Mouse (Mus musculus) liver, embryonic 11.5 days (tissue): Measurements from ENCODE around the gene Dpf2. TPM values are rescaled to one million over a fixed set of nuclear protein-coding genes. Genes with fewer than 3 reads are reported as not detected.

Experiments used
- ATAC-seq: fragments of 200-750 bp; cut with Nextera tagmentation; replicated peaks from 2 replicates; pipeline ENCODE4 v1.8.0; 2017; ENCODE audit warnings: moderate number of reproducible peaks, mild to moderate bottlenecking, moderate TSS enrichment, moderate library complexity; ENCODE audit not compliant: low FRiP score
- DNase-seq: peaks from one replicate; pipeline ENCODE4 v3.0.0-alpha.2; 2017; ENCODE audit warnings: low spot score
- H3K27ac ChIP-seq: fragments of 300-500 bp; sonication (generic); 2 replicates; pipeline ENCODE4 v1.5.1; 2014; ENCODE audit warnings: mild to moderate bottlenecking, low read depth, low read length, control low read depth
- H3K27me3 ChIP-seq: fragments of 300-500 bp; sonication (generic); replicated peaks from 2 replicates; pipeline ENCODE4 v1.6.1; 2014; ENCODE audit warnings: low read length, mixed read lengths; ENCODE audit not compliant: control insufficient read depth, insufficient read depth
- H3K36me3 ChIP-seq: fragments of 300-500 bp; sonication (generic); 2 replicates; pipeline ENCODE4 v1.6.1; 2014; ENCODE audit warnings: mild to moderate bottlenecking, low read length, moderate library complexity, mixed read lengths; ENCODE audit not compliant: control insufficient read depth, insufficient read depth
- H3K4me1 ChIP-seq: fragments of 300-500 bp; sonication (generic); replicated peaks from 2 replicates; pipeline ENCODE4 v1.6.1; 2014; ENCODE audit warnings: low read length, mixed read lengths; ENCODE audit not compliant: control insufficient read depth, insufficient read depth
- H3K4me2 ChIP-seq: fragments of 300-500 bp; sonication (generic); 2 replicates; pipeline ENCODE4 v1.6.1; 2014; ENCODE audit warnings: mild to moderate bottlenecking, control low read depth, moderate library complexity
- H3K4me3 ChIP-seq: fragments of 300-500 bp; sonication (generic); 2 replicates; pipeline ENCODE4 v1.5.1; 2014; ENCODE audit warnings: low read depth, low read length, control low read depth
- H3K9ac ChIP-seq: fragments of 300-500 bp; sonication (generic); 2 replicates; pipeline ENCODE4 v1.6.1; 2014; ENCODE audit warnings: low read depth, low read length, control low read depth
- H3K9me3 ChIP-seq: fragments of 300-500 bp; sonication (generic); 2 replicates; pipeline ENCODE4 v1.6.1; 2016; ENCODE audit warnings: low read length, inconsistent platforms, mixed read lengths; ENCODE audit not compliant: control insufficient read depth
- WGBS: fragments of 180-500 bp; shearing (Covaris S2); extraction: QIAGEN DNeasy Blood & Tissue Kit; methylation state at CpG from one replicate; pipeline ENCODE4 v1.1.7; 2014; 5-methylcytosine and 5-hydroxymethylcytosine counted together
- polyA plus RNA-seq: library from polyadenylated mRNA; unstranded; fragments of >200 nt; fragmentation: Nextera tagmentation; extraction: Ambion mirVana; gene quantifications from 2 replicates; pipeline ENCODE4 v1.2.1, GENCODE M21; 2014

Gene Dpf2
- polyA plus RNA-seq, 1 experiment from 2014 or later: 119 TPM

DNA sequence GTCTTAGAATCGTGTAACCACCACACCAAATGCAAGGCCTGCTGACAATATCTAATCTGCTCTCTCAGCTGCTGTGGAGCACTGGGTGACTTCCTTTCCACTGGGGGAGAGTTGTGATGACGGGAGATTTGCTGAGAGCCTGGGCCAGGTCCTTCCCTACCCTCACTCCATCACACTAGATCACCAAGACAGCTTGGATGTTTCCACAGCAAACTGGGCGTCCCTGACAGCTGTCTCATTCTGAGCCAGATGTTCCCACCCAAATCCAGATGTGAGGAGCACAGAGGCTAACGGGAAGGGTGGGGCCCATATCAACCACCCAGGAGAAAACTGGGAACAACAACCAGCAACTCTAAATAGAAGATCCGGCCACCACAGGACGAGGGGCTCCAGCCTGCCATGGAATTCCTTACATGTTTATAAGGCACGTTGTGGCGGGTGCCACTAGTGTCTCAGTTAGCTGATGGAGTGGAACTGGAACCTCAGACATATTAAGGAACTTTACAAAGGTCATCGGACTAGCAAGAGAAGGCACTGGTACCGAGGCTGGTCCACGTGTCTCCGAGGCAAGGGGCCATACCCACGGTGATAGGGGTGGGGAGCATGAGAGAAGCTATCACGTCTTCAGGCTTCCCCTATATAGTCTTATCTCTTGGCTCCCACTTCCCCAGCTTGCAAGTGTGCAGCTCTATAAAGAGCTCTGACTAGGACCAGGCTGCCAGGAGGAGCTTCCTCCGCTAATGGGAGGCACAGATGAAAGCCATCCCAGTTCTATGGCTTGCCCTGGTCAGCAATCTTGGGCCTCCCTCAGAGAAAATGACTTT is 9.5 kb upstream of the Dpf2 start:
- peak overlapping the region; percentile 24 for H3K4me3 ChIP-seq
- H3K9me3 ChIP-seq: no peaks in the 10 kb centered on the region
- H3K36me3 ChIP-seq: peaks cover 5% of the 10 kb centered on the region
- peak overlapping the region; percentile 47 for H3K9ac ChIP-seq
- peak overlapping the region; percentile 96 for H3K4me2 ChIP-seq
- H3K27ac ChIP-seq: peak overlapping the region; percentile 79
- 47% methylated on average over 15 of the region's 15 CpGs for WGBS
- peak; percentile 80 for ATAC-seq
- H3K4me1 ChIP-seq: peaks cover 32% of the 10 kb centered on the region
- H3K27me3 ChIP-seq: no peaks in the 10 kb centered on the region; the same call in 1 of the 2 replicates
- DNase-seq: no peak

DNA sequence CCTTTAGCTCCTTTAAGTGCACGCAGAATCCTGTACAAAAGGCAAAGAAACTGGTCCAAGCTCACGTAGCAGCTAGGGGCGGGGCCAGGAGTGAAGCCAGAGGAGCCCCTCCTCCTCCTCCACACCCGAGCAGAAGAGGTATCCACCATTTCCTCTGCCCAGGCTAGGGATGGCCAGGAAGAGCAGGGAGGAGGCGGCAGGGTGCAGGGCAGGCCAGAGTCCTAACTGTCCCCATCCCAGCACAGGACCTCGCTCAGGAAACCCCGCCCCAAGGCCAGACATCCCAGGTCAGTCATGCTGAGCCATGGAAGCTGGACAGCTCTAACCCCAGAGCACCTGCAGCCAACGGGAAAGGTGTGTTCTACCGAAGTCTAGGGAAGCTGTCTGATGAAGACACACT is 8.9 kb upstream of the Dpf2 start:
- Histone ChIP-seq H3K36me3 (peaks cover 10% of the 10 kb centered on the region), H3K27me3 (no peaks in the 10 kb centered on the region; the same call in 1 of the 2 replicates), H3K4me1 (peaks cover 32% of the 10 kb centered on the region), H3K9me3 (no peaks in the 10 kb centered on the region), H3K4me2 (peak overlapping the region; percentile 96), H3K9ac (peak overlapping the region; percentile 47), H3K4me3 (peak overlapping the region; percentile 24), H3K27ac (peak overlapping the region; percentile 79)
- ATAC-seq: 0 out of 2 replicates have a peak, but pooled peaks have one; percentile 15
- no peak for DNase-seq
- WGBS: 21% methylated on average over 9 of the region's 9 CpGs

DNA sequence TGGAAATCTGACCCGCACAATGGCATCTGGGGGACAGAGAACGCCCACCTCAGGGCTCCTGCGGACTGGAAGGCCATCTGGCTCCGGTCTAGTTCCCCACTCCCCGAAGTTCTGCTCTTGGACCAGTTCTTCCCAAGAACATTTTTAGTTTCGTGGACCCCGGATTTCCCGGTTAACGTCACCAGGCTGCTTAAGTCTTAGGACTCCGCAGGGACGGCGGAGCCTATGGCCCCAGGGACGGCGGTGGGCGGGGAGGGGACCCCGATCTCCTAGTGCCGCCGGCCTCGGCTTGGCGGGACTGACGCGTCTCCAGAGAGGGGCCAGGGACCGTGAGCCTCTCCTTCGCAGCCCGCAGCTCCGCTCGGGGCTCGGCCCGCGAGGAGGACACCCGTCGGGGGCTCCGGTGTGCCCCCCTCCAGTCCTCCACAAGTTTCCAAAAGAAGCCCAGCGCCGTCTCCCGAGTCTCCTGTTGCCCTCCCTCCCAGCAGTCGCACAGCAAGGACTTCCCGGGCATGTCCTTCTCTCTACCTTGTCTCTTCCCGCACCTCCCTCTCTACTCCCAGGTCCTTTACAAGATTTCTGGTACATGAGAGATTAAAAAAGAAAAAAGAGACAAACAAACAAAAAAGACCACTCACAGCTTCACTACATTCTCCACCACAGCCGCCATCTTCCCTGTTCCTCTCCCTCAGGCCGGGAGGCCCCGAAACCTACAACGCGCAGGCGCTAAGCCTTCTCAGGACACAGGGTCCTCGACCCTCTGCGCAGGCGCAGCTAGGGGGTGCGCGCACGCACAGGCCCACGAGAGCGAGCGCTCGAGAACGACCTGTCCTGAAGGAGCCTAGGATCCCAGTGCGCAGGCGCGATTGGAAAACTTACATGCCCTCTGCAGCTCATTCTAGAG is 455 bp downstream of the Dpf2 start:
- H3K27ac ChIP-seq: peak overlapping the region; percentile 73
- H3K9me3 ChIP-seq: no peaks in the 10 kb centered on the region
- under 1% methylated on average over 59 of the region's 59 CpGs for WGBS
- H3K4me3 ChIP-seq: peak overlapping the region; percentile 98
- H3K9ac ChIP-seq: peak overlapping the region; percentile 94
- H3K4me1 ChIP-seq: peaks cover 34% of the 10 kb centered on the region
- no peaks in the 10 kb centered on the region for H3K27me3 ChIP-seq
- ATAC-seq (peak; percentile 95), DNase-seq (peak; percentile 99)
- peak overlapping the region; percentile 69 for H3K4me2 ChIP-seq
- peaks cover 5% of the 10 kb centered on the region for H3K36me3 ChIP-seq

DNA sequence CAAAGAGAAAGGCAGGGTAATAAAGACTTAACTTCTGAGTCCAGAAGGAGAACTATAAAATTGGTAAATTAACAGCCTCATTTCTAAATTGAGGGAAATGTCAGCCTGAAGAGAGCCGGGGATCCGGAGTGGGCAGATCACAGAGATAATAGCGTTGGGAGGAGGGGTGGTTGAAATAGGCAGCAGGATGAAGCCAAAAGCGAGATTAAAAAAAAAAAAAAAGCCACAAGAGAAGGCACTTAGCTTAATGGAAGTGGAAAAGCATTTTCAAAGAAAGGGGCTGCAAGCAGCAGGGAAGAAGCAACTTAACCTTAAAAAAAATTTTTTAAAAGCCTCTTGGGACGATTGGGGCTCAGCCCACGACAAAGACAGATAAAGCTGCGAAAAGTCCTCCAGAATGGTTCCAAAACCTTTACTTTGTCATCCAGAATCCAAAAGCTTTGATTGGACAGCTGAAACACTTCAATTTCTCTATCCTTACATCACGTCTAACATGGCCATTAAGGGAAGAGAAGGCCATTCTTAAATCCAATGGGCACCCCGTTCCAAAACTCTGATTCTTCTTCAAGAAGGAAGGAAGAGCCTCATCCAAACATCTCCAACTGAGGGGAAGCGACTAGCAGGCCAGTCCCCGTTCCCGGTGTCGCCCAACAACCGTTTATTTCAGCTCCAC is 1.2 kb downstream of the Dpf2 start:
- no peak for ATAC-seq
- DNase-seq: no peak
- Histone ChIP-seq H3K4me3 (peak overlapping the region; percentile 98), H3K4me2 (peak overlapping the region; percentile 69), H3K4me1 (peaks cover 34% of the 10 kb centered on the region), H3K36me3 (peaks cover 4% of the 10 kb centered on the region; the same call in 1 of the 2 replicates), H3K9ac (peak overlapping the region; percentile 94), H3K27me3 (no peaks in the 10 kb centered on the region), H3K9me3 (no peaks in the 10 kb centered on the region), H3K27ac (peak overlapping the region; percentile 73; the same call in 1 of the 2 replicates)
- WGBS: 4% methylated on average over 14 of the region's 14 CpGs

DNA sequence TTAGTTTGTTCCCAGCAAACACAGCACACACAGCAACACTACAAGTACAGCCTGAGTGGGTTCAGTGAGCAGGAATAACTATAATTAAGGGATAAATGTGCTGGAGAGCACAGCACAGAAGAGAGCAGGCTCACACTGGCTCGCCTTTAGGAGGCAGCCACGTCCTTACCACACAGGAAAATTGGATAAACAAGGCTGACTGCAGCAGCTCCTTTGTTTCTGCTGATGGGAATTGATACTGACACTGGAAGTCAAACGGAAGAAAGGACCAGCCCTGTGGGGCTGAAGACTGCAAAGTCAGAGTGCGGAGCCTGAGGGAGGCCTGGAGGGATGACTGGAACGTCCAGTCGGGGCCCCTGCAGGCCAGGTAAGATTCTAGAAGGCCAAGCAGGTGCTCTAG is 2.6 kb downstream of the Dpf2 start:
- H3K27me3 ChIP-seq: no peaks in the 10 kb centered on the region
- H3K36me3 ChIP-seq: peaks cover 14% of the 10 kb centered on the region
- H3K4me1 ChIP-seq: peaks cover 34% of the 10 kb centered on the region
- no peak overlapping the region for H3K27ac ChIP-seq
- H3K4me2 ChIP-seq: peak overlapping the region; percentile 69
- no peak for DNase-seq
- no peaks in the 10 kb centered on the region for H3K9me3 ChIP-seq
- ATAC-seq: no peak
- WGBS: 61% methylated on average over 6 of the region's 6 CpGs
- H3K9ac ChIP-seq: no peak overlapping the region
- H3K4me3 ChIP-seq: peak overlapping the region; percentile 98

DNA sequence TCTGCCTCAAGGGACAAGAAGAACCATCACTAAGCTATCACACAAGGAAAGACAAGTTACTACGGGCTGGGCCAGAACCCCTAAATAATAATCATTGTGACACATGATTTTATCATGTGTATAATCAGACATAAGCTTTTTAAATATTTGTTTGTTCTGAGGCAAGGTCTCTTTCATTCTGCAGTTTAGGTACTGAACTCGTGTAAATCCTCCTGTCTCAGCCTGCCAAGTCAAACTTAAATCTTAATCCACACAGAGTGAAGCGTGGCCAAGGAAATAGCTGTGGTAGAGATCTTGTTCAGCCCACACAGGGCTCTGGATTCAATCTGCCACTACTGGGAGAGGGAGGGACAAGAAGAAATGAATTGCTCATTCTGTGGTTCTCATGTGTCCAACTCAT is 5.5 kb downstream of the Dpf2 start:
- Histone ChIP-seq H3K9ac (no peak overlapping the region), H3K4me3 (no peak overlapping the region), H3K9me3 (no peaks in the 10 kb centered on the region), H3K4me2 (no peak overlapping the region), H3K27ac (no peak overlapping the region; the same call in 1 of the 2 replicates), H3K36me3 (peaks cover 43% of the 10 kb centered on the region), H3K4me1 (peaks cover 21% of the 10 kb centered on the region), H3K27me3 (no peaks in the 10 kb centered on the region)
- no peak for DNase-seq
- 94% methylated on average over 3 of the region's 3 CpGs for WGBS
- no peak for ATAC-seq

DNA sequence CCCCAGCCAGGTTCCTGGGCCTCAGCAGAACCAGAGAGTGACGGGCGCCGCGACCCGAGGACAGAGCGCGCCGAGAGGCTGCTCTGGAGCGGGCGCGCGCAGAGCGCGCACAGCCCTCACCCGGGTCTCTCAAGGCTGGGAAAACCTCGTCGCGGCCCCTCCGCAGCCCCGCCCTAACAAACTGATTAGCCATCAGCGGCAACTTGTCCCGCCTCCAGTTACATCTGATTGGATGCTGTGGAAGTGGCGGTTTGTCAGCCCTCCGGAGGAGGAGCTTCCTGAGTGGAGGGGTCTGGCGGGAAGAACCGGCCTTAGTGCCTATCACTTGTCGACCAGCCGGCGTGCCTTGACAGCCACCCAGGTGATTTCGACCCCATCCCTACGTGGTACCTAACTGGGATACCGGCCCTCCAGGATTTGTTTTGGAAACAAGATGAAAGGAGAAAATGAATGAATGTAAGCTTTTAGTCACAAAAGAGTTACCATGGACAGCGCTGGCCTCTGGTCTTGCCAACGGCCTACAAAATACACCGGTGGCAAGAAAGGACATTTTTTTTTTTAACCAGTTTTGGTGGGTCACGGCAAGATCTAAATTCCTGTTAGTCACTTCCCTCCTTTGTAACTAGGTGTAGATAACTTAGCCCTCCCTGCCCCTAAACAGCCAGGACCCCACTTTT is 18.7 kb downstream of the Dpf2 start, which contains the start of gene Tigd3:
TSS of gene Tigd3 (minus strand) at position 148 of the 677 bp plus-strand sequence.
- DNase-seq: peak; percentile 94
- H3K27me3 ChIP-seq: no peaks in the 10 kb centered on the region
- WGBS: 3% methylated on average over 36 of the region's 36 CpGs
- H3K36me3 ChIP-seq: peaks cover 25% of the 10 kb centered on the region
- H3K4me2 ChIP-seq: peak within 1 kb of the TSS; percentile 92
- peak within 1 kb of the TSS; percentile 63; the same call in 1 of the 2 replicates for H3K27ac ChIP-seq
- H3K4me3 ChIP-seq: peak within 1 kb of the TSS; percentile 66
- peak; percentile 95 for ATAC-seq
- H3K4me1 ChIP-seq: peaks cover 8% of the 10 kb centered on the region
- peak within 1 kb of the TSS; percentile 79 for H3K9ac ChIP-seq
- H3K9me3 ChIP-seq: no peaks in the 10 kb centered on the region
